Mouse (Mus musculus) hindbrain, embryonic 15.5 days (tissue): ENCODE data around the gene Atp4a. TPM values are rescaled to one million over a fixed set of nuclear protein-coding genes. Genes with fewer than 3 reads are reported as not detected.

Experiments
- ATAC-seq: fragments of 200-750 bp; cut with Nextera tagmentation; 2 replicates; pipeline ENCODE4 v1.8.0; 2017; ENCODE audit warnings: low read depth, moderate number of reproducible peaks, moderate TSS enrichment; ENCODE audit not compliant: low FRiP score
- H3K27ac ChIP-seq: fragments of 300-500 bp; sonication (generic); replicated peaks from 2 replicates; pipeline ENCODE4 v1.5.1; 2015; ENCODE audit warnings: mild to moderate bottlenecking, inconsistent platforms
- H3K27me3 ChIP-seq: fragments of 300-500 bp; sonication (generic); 2 replicates; pipeline ENCODE4 v1.6.1; 2015; ENCODE audit warnings: control low read depth, inconsistent platforms
- H3K36me3 ChIP-seq: fragments of 300-500 bp; sonication (generic); 2 replicates; pipeline ENCODE4 v1.6.1; 2015; ENCODE audit warnings: control low read depth, inconsistent platforms
- H3K4me1 ChIP-seq: fragments of 300-500 bp; sonication (generic); replicated peaks from 2 replicates; pipeline ENCODE4 v1.6.1; 2015; ENCODE audit warnings: control low read depth, inconsistent platforms
- H3K4me2 ChIP-seq: fragments of 300-500 bp; sonication (generic); 2 replicates; pipeline ENCODE4 v1.6.1; 2015; ENCODE audit warnings: moderate library complexity, mild to moderate bottlenecking, inconsistent platforms
- H3K4me3 ChIP-seq: fragments of 300-500 bp; sonication (generic); 2 replicates; pipeline ENCODE4 v1.5.1; 2015; ENCODE audit warnings: mild to moderate bottlenecking, inconsistent platforms
- H3K9ac ChIP-seq: fragments of 300-500 bp; sonication (generic); 2 replicates; pipeline ENCODE4 v1.6.1; 2015; ENCODE audit warnings: inconsistent platforms
- H3K9me3 ChIP-seq: fragments of 300-500 bp; sonication (generic); 2 replicates; pipeline ENCODE4 v1.6.1; 2016; ENCODE audit warnings: control low read depth, inconsistent platforms
- WGBS: fragments of 180-500 bp; shearing (Covaris S2); methylation state at CpG from one replicate; pipeline ENCODE4 v1.1.7; 2015; 5-methylcytosine and 5-hydroxymethylcytosine counted together
- polyA plus RNA-seq: library from polyadenylated mRNA; unstranded; fragments of >200 nt; fragmentation: Nextera tagmentation; extraction: Ambion mirVana; gene quantifications from 2 replicates; pipeline ENCODE4 v1.2.1, GENCODE M21; 2015

The Atp4a gene
- 3.1 and 3.3 TPM in 2 replicates for polyA plus RNA-seq

- Histone ChIP-seq H3K4me2 (no peak within 1 kb of the TSS), H3K4me3 (no peak within 1 kb of the TSS), H3K9ac (no peak within 1 kb of the TSS), H3K4me1 (peaks cover 2% of the 10 kb centered on the region; the same call in 1 of the 2 replicates), H3K36me3 (no peaks in the 10 kb centered on the region), H3K9me3 (no peaks in the 10 kb centered on the region), H3K27me3 (peaks cover 19% of the 10 kb centered on the region), H3K27ac (no peak within 1 kb of the TSS)
- 83% methylated on average over 3 of the region's 3 CpGs for WGBS
- ATAC-seq, result no peak
Measured at GRCm38 (mm10) chr7:30711942-30712341, at the start of gene Atp4a. TSS of gene Atp4a (plus strand) at chr7:30712209.

- H3K27me3 ChIP-seq, result 0 out of 2 replicates have a peak, but pooled peaks cover 5% of the 10 kb centered on the region
- peaks cover 13% of the 10 kb centered on the region for H3K4me1 ChIP-seq
- H3K36me3 ChIP-seq, result 0 out of 2 replicates have a peak, but pooled peaks cover 3% of the 10 kb centered on the region
- no peaks in the 10 kb centered on the region for H3K9me3 ChIP-seq
- H3K4me2 ChIP-seq, result peak within 1 kb of the TSS; percentile 91
- peak within 1 kb of the TSS; percentile 69 for H3K4me3 ChIP-seq
- peak; percentile 96 for ATAC-seq
- peak within 1 kb of the TSS; percentile 58 for H3K9ac ChIP-seq
- peak within 1 kb of the TSS; percentile 86 for H3K27ac ChIP-seq
- WGBS, result under 1% methylated on average over 34 of the region's 34 CpGs
Measured at GRCm38 (mm10) chr7:30664529-30665200, 47.3 kb upstream of the Atp4a start, which contains the start of gene Haus5. TSS of gene Haus5 (minus strand) at chr7:30664994.

GRCm38 (mm10) chr7:30665321-30665720 lies 46.7 kb upstream of the Atp4a start:
- WGBS, result 6% methylated on average over 11 of the region's 11 CpGs
- ATAC-seq, result peak; percentile 79

DNA sequence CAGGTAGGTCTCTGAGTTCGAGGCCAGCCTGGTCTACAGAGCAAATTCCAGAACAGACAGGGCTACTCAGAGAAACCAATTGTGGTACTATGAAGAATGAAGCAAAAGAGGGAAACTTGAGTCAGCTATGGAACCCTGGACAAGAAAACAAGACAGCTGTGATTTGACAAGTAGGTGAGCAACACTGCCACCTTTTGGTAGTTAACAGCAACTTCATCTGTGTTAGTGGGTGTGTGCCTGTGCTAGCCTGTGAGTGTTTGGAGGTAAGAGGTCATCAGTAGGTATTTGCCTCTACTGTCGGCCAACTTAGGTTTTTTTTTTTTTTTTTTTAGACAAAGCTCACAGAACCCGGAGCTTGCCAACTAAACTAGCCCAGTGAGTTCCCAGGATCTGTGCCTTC lies 42.8 kb upstream of the Atp4a start:
- H3K4me1 ChIP-seq, result peaks cover 9% of the 10 kb centered on the region
- H3K27ac ChIP-seq, result no peak overlapping the region
- no peak overlapping the region for H3K9ac ChIP-seq
- H3K36me3 ChIP-seq, result no peaks in the 10 kb centered on the region
- no peak overlapping the region for H3K4me2 ChIP-seq
- H3K27me3 ChIP-seq, result 0 out of 2 replicates have a peak, but pooled peaks cover 5% of the 10 kb centered on the region
- WGBS, result 30% methylated on average over 3 of the region's 3 CpGs
- no peak for ATAC-seq
- H3K9me3 ChIP-seq, result no peaks in the 10 kb centered on the region
- no peak overlapping the region for H3K4me3 ChIP-seq

More at GRCm38 (mm10) chr7:30665321-30665720, 46.7 kb upstream of the Atp4a start:
- Histone ChIP-seq H3K4me3 (peak overlapping the region; percentile 69), H3K36me3 (0 out of 2 replicates have a peak, but pooled peaks cover 2% of the 10 kb centered on the region), H3K4me1 (peaks cover 13% of the 10 kb centered on the region), H3K27ac (peak overlapping the region; percentile 86), H3K27me3 (0 out of 2 replicates have a peak, but pooled peaks cover 5% of the 10 kb centered on the region), H3K9me3 (no peaks in the 10 kb centered on the region), H3K9ac (peak overlapping the region; percentile 58), H3K4me2 (peak overlapping the region; percentile 91)

DNA sequence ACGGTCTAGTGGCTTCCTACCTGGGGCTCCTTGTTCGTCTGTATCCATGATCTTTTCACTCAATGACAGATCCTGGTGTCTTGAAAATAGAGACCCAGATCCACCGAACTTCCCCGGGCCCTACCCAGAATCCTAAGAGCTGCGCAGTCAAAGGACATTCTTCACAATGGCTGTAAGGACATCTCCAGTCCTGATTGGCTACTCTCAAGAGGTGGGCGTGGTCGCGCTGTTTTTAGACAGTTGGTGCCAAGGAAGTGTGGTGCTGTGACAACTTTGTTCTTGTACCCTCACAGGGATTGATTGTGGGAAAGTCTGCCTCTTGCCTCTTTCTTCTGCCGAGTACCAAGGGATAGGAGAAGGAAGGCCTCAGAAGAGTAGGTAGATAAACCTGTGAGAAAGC lies 40.5 kb upstream of the Atp4a start, which contains the start of gene Pmis2:
Gene Pmis2, minus strand, starts transcription at position 126 of the 400 bp plus-strand sequence.
- no peaks in the 10 kb centered on the region for H3K36me3 ChIP-seq
- no peak within 1 kb of the TSS for H3K4me2 ChIP-seq
- no peak for ATAC-seq
- H3K27ac ChIP-seq, result no peak within 1 kb of the TSS
- H3K4me3 ChIP-seq, result no peak within 1 kb of the TSS
- no peaks in the 10 kb centered on the region for H3K9me3 ChIP-seq
- 69% methylated on average over 9 of the region's 9 CpGs for WGBS
- H3K27me3 ChIP-seq, result 0 out of 2 replicates have a peak, but pooled peaks cover 5% of the 10 kb centered on the region
- H3K4me1 ChIP-seq, result no peaks in the 10 kb centered on the region
- no peak within 1 kb of the TSS for H3K9ac ChIP-seq

DNA sequence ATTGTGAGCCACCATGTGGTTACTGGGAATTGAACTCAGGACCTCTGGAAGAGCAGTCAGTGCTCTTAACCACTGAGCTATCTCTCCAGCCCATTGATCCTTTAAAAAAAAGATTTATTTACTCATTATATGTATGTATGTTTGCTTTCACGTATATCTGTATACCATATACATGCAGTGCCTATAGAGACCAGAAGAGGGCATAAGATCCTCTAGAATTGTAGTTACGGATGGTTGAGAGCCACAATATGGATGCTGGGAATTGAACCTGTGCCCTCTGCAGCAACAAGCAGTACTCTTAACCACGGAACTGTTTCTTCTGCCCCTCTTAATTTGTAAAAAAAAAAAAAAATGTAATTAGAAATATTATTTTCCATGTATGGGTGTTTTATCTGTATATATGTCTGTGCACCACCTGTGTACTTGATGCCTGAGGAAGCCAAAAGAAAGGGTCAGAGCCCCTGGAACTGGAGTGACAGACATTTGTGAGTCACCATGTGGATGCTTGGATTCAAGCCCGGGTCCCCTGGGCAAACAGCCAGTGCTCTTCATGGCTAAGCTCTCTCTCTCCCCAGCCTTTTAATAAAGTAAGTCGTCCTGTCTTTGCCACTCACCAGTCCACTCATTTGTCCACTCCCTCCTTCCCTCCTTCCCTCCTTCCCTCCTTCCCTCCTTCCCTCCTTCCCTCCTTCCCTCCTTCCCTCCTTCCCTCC lies 33.6 kb upstream of the Atp4a start:
- Histone ChIP-seq H3K27ac (no peak overlapping the region), H3K9ac (no peak overlapping the region), H3K27me3 (no peaks in the 10 kb centered on the region), H3K36me3 (no peaks in the 10 kb centered on the region), H3K4me3 (no peak overlapping the region), H3K9me3 (no peaks in the 10 kb centered on the region), H3K4me1 (no peaks in the 10 kb centered on the region), H3K4me2 (no peak overlapping the region)
- WGBS, result 63% methylated on average over 5 of the region's 5 CpGs
- no peak for ATAC-seq

GRCm38 (mm10) chr7:30681897-30682296 lies 30.1 kb upstream of the Atp4a start:
- H3K9me3 ChIP-seq, result no peaks in the 10 kb centered on the region
- ATAC-seq, result no peak
- no peak overlapping the region for H3K4me2 ChIP-seq
- H3K36me3 ChIP-seq, result no peaks in the 10 kb centered on the region
- H3K4me1 ChIP-seq, result no peaks in the 10 kb centered on the region
- no peak overlapping the region for H3K27ac ChIP-seq
- 71% methylated on average over 5 of the region's 5 CpGs for WGBS
- H3K27me3 ChIP-seq, result peaks cover 4% of the 10 kb centered on the region; the same call in 1 of the 2 replicates
- no peak overlapping the region for H3K9ac ChIP-seq
- H3K4me3 ChIP-seq, result no peak overlapping the region

- H3K9ac ChIP-seq, result no peak overlapping the region
- H3K27me3 ChIP-seq, result peaks cover 19% of the 10 kb centered on the region
- 89% methylated on average over 2 of the region's 2 CpGs for WGBS
- H3K9me3 ChIP-seq, result no peaks in the 10 kb centered on the region
- no peak for ATAC-seq
- no peak overlapping the region for H3K4me2 ChIP-seq
- H3K4me3 ChIP-seq, result no peak overlapping the region
- H3K4me1 ChIP-seq, result no peaks in the 10 kb centered on the region
- no peaks in the 10 kb centered on the region for H3K36me3 ChIP-seq
- no peak overlapping the region for H3K27ac ChIP-seq
Measured at GRCm38 (mm10) chr7:30683425-30683824, 28.6 kb upstream of the Atp4a start.

DNA sequence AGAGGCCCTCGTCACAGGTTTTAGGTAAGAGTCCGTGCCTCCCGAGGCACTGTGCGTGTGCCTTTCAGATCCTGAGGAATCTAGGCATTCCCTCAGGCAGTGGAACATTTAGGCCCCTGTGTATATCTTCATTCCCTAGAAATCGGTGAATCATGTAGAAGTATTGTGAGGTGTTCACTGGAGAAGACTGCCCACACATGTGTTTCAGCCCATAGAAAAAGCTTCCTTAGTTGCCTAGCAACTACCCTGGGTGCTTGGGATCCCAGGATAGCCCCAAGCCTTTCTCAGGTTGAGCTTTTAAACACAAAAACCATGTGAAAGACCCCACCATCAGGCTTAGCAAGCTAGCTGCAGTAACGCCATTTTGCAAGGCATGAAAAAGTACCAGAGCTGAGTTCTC lies 23.7 kb upstream of the Atp4a start:
- H3K36me3 ChIP-seq, result no peaks in the 10 kb centered on the region
- no peaks in the 10 kb centered on the region for H3K4me1 ChIP-seq
- H3K4me3 ChIP-seq, result no peak overlapping the region
- H3K27ac ChIP-seq, result no peak overlapping the region
- H3K9me3 ChIP-seq, result no peaks in the 10 kb centered on the region
- H3K9ac ChIP-seq, result no peak overlapping the region
- peaks cover 19% of the 10 kb centered on the region for H3K27me3 ChIP-seq
- 79% methylated on average over 6 of the region's 6 CpGs for WGBS
- no peak overlapping the region for H3K4me2 ChIP-seq
- ATAC-seq, result no peak

DNA sequence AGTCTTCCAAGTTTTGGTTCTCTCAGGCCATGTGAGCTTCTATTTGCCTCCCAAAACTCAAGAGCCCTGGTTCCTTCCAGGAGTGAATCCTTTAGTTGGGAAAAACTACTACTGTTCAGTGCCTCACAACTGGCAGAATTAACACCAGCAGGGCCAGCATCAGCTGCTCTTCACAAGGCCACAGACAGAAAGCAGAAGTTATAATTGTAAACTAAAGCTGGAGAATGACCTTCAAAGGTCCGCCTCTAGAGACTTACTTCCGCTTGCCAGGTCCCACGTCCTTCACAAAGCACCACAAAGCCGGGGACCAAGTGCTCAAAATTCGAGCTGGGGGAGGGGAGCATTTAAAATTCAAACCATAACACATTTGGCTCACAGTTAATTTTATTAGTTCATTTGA lies 13.9 kb upstream of the Atp4a start:
- Histone ChIP-seq H3K4me2 (no peak overlapping the region), H3K9me3 (no peaks in the 10 kb centered on the region), H3K9ac (no peak overlapping the region), H3K36me3 (no peaks in the 10 kb centered on the region), H3K27me3 (no peaks in the 10 kb centered on the region), H3K4me1 (no peaks in the 10 kb centered on the region), H3K4me3 (no peak overlapping the region), H3K27ac (no peak overlapping the region)
- WGBS, result 79% methylated on average over 5 of the region's 5 CpGs
- no peak for ATAC-seq

DNA sequence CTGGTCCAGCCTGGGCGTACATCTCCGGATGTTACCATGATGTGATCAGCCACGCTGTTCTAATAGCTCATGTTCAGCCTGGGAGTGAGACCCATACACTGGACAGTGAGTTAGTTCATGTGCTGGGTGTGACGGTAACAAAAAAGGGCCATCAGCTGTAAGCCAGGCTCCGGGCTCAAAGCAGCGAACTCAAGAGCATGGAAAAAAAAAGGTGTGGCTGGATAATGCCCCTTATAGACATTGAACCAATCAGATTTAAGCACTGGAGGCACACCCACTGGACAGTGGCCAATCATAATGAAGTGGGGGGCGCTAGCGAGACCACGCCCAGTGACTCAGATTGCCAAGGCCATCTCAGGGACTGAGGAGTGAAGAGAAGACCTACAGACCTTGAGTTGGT lies 13.4 kb upstream of the Atp4a start, which contains the start of gene 2200002J24Rik:
Gene 2200002J24Rik, plus strand, starts transcription at position 338 of the 400 bp plus-strand sequence.
- H3K9me3 ChIP-seq, result no peaks in the 10 kb centered on the region
- no peak within 1 kb of the TSS for H3K4me2 ChIP-seq
- no peak within 1 kb of the TSS for H3K4me3 ChIP-seq
- no peak within 1 kb of the TSS for H3K9ac ChIP-seq
- no peaks in the 10 kb centered on the region for H3K27me3 ChIP-seq
- H3K27ac ChIP-seq, result no peak within 1 kb of the TSS
- H3K4me1 ChIP-seq, result no peaks in the 10 kb centered on the region
- 42% methylated on average over 9 of the region's 9 CpGs for WGBS
- no peaks in the 10 kb centered on the region for H3K36me3 ChIP-seq
- ATAC-seq, result no peak
